Mouse (Mus musculus) cerebellum, adult (tissue): ENCODE measurements at regions not wholly inside any gene's neighbourhood (a gene's known extent, or its start where the extent isn't known, plus 50 kb on each side); places are given as distances from the start of the nearest gene placed in this dataset.
"Not testable (repeated sequence)": the region's sequence is repeated elsewhere in the genome, so short reads cannot be mapped to it uniquely, and the experiment has no call there.

Experiments used
- ATAC-seq: cut with Nextera tagmentation; 2 replicates; pipeline ENCODE4 v1.9.2; 2017; ENCODE audit warnings: mild to moderate bottlenecking, moderate library complexity, mixed read lengths; ENCODE audit not compliant: insufficient number of reproducible peaks, low FRiP score, low TSS enrichment

DNA sequence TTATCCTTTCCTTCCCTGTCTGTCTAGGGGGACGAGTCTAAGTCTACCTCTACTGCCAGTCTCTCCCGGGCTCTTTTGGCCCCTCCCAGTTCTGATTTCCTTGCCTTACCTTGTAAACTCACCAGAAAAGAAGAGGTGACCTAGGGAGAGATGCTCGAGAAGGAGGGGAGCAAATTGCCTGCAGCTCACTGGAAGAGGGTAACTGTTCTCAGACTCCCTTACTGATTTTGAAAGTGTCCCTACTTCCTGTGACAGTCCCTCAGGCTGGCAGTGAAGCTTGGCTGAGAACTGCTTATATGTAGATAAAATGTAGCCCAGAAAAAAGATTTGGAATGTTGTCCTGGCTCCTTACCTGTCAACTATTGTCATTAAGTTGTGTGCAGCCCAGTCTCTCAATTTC lies 180.6 kb upstream of the Tab2 start:
- ATAC-seq, result no peak

DNA sequence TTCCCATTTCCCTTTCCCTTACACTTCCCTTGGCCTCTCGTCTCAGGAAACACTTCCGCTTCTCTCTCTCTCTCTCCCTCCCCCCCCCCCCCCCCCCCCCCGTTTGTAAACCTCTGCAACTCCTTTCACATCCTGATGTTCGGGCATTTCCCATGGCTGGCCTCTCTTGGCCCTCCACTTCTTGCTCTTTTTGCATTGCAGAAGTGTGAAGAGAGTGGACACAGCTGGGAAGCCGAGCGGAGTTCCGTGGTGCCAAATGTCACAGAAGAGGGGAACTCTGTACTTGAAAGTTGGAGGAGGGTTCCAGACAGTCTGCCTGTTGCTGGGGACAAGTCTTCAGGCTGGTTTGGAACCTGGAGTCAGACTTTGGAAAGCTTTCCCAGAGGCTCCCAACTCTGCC lies 179.2 kb upstream of the Tab2 start:
- no peak for ATAC-seq

DNA sequence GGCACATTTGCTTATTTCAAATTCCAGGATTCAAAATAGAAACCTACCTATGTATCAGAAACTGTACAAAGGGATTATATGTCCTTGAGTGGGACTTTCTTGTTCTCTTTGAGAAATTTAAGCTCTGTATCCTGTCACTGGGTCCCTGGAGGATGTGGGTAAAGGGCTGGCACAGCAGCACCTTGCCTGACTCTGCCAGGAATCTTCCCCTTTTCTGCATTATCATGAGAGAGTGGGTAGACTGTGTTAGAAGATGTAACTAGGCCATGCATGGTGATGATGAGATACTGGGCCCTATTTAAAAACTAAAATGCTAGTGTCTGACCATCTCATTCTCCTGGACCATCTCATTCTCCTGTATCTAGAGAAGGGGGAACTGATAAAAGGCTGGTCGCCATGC lies 178.4 kb upstream of the Tab2 start:
- no peak for ATAC-seq

DNA sequence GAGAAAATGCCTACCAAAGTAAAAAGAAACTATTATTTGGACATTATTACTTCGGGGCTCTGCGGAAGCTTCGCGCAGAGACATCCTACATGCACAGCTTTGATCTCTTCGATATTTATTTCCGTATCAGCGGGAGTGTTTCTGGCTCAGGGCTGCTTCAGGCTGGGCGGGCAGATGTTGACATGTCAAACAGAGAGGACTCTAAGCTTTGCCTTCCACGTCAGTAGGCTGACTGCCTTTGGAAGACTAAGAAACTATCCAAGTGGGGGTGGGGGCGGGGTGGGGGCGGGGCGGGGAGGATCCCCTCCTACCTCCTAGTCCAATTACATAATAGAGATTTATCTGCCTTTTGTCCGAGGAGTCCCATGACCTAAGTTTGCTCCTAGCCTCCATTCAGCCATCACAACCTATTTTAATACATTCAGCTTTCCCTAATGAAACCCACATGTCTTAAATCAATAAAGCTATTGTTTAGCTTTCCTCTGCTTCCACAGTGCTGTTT lies 177.5 kb upstream of the Tab2 start:
- no peak for ATAC-seq

DNA sequence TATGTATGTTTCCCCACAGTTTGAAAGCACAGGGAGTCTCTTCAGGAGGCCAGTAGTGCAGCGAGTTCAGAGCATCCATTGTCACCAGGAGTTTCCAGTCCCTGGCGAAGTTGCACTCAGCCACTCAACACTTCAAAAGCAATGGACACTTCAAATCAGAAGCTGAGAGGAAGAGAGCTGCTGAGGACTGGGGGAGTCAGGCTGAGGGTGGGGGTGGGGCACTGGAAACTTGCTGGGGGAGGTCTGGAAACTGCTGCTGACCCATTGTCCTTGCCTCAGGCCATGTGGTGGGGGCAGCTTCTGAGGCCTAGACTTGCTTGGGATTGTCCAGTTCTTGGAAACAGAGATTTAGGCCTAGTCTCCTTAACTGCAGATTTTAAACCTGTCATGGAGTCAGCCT lies 176.8 kb upstream of the Tab2 start:
- ATAC-seq, result no peak

DNA sequence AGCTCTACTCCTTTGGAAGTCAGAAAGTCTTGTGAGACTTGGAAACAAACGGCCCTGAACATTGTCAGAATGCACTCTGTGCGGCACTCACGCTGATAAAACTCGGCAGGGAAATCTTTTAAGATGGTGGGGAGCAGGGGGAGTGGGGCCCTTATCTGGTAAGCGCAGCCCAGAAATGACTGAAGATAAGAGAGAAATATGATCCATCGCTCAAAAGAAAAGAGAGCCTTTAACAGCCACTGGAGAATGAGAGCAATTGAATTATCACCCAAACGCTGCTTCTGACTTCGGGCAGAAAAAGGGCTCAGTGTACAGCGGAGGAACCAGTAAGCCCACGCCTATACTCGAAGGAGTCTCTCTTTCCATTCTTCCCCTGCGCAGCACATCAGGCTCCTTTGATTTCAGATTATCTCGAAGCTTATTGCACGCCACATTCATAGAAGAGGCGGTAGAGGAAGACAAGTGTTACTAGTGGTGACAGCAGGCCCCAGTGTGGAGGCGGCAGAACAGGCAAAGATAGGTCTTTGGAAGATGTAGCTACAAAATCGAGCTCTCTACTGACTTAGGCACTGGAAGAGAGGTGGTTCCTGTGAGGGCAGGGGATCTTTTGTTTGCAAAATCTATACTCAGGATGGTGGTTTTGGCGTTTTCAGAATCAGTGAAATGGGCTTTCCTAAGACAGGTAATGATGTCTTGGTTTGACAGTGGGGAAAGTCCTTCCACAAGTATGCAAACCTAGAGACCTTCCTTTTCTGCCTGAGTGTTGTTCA lies 174.6 kb upstream of the Tab2 start:
- ATAC-seq, result no peak

GRCm38 (mm10) chr10:8130057-8130456 lies 174.0 kb upstream of the Tab2 start:
- no peak for ATAC-seq

DNA sequence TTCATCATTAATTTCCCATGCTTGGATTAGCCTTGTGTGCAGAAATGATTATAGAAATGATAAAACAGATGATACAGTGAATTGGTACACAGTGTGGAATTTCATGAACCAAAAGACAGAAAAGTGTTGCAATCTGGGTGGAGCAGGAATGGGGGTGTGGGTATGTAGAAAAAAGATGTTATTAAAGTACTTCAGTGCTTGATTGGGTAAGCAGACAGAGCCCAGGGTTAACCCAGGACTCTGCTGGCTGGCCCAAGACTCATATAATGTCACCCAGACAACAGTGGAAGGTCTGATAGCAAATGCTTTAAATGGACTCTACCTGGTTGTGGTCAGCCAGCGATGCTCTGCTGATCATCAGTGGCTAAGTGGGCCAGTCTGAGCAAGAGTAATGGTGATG lies 168.1 kb upstream of the Tab2 start:
- no peak for ATAC-seq

GRCm38 (mm10) chr10:8121895-8122294 lies 165.9 kb upstream of the Tab2 start:
- no peak for ATAC-seq

DNA sequence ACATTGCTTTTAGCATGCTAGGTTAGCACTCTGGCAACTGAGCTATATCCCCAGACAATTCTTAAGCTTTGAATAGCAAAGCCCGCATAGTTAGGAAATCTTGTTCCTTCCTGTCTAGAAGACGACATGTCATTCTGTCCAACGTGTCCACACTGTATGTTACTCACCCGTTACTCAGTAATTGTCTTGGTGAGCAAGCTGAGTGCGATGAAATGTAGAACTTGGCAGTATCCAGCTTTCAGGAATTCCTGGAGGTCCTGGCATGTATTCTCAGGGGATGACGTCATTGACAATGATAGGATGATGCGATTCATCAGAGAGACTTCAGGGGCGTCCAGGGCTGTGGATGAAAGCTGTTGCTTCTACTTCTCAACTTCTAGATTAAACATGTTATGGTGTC lies 160.8 kb upstream of the Tab2 start:
- no peak for ATAC-seq

GRCm38 (mm10) chr10:8114932-8115331 lies 158.9 kb upstream of the Tab2 start:
- not testable (repeated sequence) for ATAC-seq

- ATAC-seq, result no peak
Observed at GRCm38 (mm10) chr10:8114530-8114929, 158.5 kb upstream of the Tab2 start.

GRCm38 (mm10) chr10:8100489-8100888 lies 144.5 kb upstream of the Tab2 start:
- no peak for ATAC-seq

- no peak for ATAC-seq
Observed at GRCm38 (mm10) chr10:8095924-8096323, 139.9 kb upstream of the Tab2 start.

DNA sequence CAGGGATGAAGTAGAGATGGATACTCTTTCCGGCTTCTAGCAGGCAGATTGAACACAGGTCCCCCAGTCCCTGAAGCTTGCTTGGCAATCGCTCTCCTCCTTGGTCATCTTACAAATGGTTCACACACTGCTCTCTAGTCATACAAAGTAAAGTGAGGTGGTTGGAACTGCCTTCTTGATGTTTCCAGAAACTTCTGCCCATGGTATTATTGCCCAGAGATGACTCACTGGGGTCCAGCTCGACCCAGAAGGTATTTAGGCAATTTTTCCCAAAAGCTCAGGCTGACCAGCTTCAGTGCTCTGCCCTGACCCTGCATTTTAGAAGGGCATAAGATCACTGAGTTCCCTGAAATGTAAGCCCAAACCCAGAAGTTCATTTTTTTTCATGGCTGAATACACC lies 139.2 kb upstream of the Tab2 start:
- ATAC-seq, result no peak

GRCm38 (mm10) chr10:8091871-8092552 lies 136.0 kb upstream of the Tab2 start:
- ATAC-seq, result no peak

- ATAC-seq, result no peak
Observed at GRCm38 (mm10) chr10:8089296-8089695, 133.3 kb upstream of the Tab2 start.

DNA sequence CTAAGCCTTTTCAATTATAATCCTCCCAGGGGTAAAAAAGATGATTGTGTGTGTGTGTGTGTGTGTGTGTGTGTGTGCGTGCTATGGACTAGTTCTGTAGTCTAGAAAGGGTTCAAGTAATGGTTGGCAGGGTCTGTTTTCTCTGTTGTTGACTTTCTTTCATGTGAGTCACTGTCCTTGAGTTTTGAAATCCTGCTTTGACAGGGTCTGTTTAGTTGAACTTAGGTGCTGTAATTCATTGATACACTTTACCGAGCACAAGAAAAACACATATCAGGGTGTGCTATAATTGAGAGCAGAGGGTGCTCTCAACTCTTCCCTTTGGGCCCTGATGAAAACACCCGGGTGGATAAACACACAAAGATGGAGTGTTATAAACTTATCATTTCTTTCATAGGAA lies 132.7 kb upstream of the Tab2 start:
- ATAC-seq, result no peak

GRCm38 (mm10) chr10:8088321-8088720 lies 132.3 kb upstream of the Tab2 start:
- ATAC-seq, result no peak

DNA sequence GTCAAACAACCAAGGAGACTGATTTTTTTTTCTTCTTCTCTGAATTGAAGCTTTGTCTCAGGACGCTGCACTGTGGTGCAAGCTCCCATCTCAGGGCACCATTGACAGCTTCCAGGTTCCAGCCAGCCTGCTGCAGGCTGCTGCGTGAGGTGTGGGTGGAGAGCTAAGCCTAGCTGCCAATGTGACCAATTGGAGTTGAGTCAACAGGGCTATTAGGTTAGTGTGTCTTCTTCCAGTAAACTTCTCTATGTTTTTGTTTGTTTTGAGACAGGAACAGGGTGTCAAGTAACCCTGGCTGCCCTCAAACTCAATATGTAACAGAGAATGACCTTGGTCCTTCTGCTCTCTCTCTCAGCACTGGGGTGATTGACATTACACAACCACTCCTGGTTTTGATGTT lies 131.1 kb upstream of the Tab2 start:
- no peak for ATAC-seq

DNA sequence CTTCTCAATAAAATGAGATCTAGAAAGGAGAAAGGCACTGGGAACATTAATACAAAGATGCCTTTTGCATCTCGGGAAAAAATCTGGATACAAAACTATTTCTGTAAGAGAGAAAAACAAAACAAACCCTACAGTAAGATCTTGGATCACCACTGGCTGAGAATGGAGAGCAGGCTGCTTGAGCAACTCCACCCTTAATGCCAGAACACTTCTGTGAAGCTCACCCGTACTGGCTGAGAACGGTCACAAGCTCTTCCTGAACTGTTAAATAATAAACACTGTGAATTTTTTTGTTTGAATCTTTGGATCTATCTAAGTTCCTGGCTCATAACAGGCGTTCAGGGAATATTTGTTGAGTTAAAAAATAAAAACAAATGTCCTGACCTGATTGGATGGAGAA lies 130.4 kb upstream of the Tab2 start:
- ATAC-seq, result no peak
